In genomic region chr5:64586933-64587332, GRCm38 (mm10) we compare ENCODE assay signal across 24 mouse cellular contexts.
DNase-seq lines count a peak whose midpoint lies in the region; ATAC-seq and TF ChIP-seq lines count a peak whose summit lies in the region.
"Had no signal": no experiment of that assay in that cellular context is flagged by ENCODE, and none has a peak within 500 bp of the region (broad histone marks: within the 10 kb centered on the region; RNA-seq: fewer than 3 reads in every experiment).

No protein-coding gene starts in this region.

- no peaks in the 10 kb centered on the region for H3K4me1 ChIP-seq in intestine, postnatal 0 days (replicated peaks; ENCODE audit: control insufficient read depth, insufficient read depth, low read length)
- peaks cover 12% of the 10 kb centered on the region; the same call in 1 of the 2 replicates for H3K4me1 ChIP-seq in intestine, embryonic 15.5 days (replicated peaks)
- no peaks in the 10 kb centered on the region for H3K4me1 ChIP-seq in forebrain, embryonic 15.5 days

- WGBS in intestine, postnatal 0 days, result 86% methylated on average over 3 of the region's 3 CpGs
- 88% methylated on average over 3 of the region's 3 CpGs for WGBS in intestine, embryonic 15.5 days
- WGBS in forebrain, embryonic 15.5 days, result 86% methylated on average over 3 of the region's 3 CpGs

- H3K9ac ChIP-seq in intestine, postnatal 0 days (ENCODE audit: low read depth, low read length), result no peak overlapping the region
- no peak overlapping the region for H3K9ac ChIP-seq in intestine, embryonic 15.5 days
- H3K9ac ChIP-seq in forebrain, embryonic 15.5 days (replicated peaks), result no peak overlapping the region
- H3K9ac ChIP-seq: embryonic facial prominence, embryonic 13.5 days; heart, embryonic 15.5 days had no signal

- no peaks in the 10 kb centered on the region for H3K27me3 ChIP-seq in intestine, postnatal 0 days (replicated peaks; ENCODE audit: control insufficient read depth, insufficient read depth, low read length)
- no peaks in the 10 kb centered on the region for H3K27me3 ChIP-seq in intestine, embryonic 15.5 days (replicated peaks)
- no peaks in the 10 kb centered on the region for H3K27me3 ChIP-seq in forebrain, embryonic 15.5 days
- H3K27me3 ChIP-seq: embryonic facial prominence, embryonic 13.5 days; heart, embryonic 15.5 days; Patski had no signal

- peak; percentile 38 for TF ChIP-seq CTCF in intestine, postnatal 0 days (IDR thresholded peaks at IDR 0.05; ENCODE audit: low read depth)

- ATAC-seq in intestine, postnatal 0 days, result no peak
- ATAC-seq in intestine, embryonic 15.5 days, result no peak
- ATAC-seq in forebrain, embryonic 15.5 days (replicated peaks), result no peak
- ATAC-seq: hindbrain, embryonic 16.5 days; midbrain, embryonic 16.5 days had no signal

- no peak overlapping the region for H3K27ac ChIP-seq in intestine, postnatal 0 days (ENCODE audit: low read depth, low read length)
- H3K27ac ChIP-seq in intestine, embryonic 15.5 days, result no peak overlapping the region
- H3K27ac ChIP-seq in forebrain, embryonic 15.5 days (replicated peaks), result no peak overlapping the region
- H3K27ac ChIP-seq: embryonic facial prominence, embryonic 13.5 days; gastrocnemius, adult 2 months; heart, embryonic 15.5 days had no signal

- H3K9me3 ChIP-seq in intestine, postnatal 0 days (ENCODE audit: control insufficient read depth), result no peaks in the 10 kb centered on the region
- H3K9me3 ChIP-seq in intestine, embryonic 15.5 days, result no peaks in the 10 kb centered on the region
- no peaks in the 10 kb centered on the region for H3K9me3 ChIP-seq in forebrain, embryonic 15.5 days
- H3K9me3 ChIP-seq: embryonic facial prominence, embryonic 13.5 days; heart, embryonic 15.5 days had no signal

- H3K4me2 ChIP-seq in intestine, postnatal 0 days (replicated peaks; ENCODE audit: low read depth), result no peak overlapping the region
- H3K4me2 ChIP-seq in intestine, embryonic 15.5 days (replicated peaks), result no peak overlapping the region
- H3K4me2 ChIP-seq in forebrain, embryonic 15.5 days (replicated peaks), result no peak overlapping the region
- H3K4me2 ChIP-seq: embryonic facial prominence, embryonic 13.5 days; heart, embryonic 15.5 days had no signal

- DNase-seq in thymus, postnatal 14 days, result peak; percentile 22
- no peak for DNase-seq in thymus, postnatal 4 days
- peak; percentile 78 for DNase-seq in R1 (ENCODE audit: low read depth, low spot score)
- DNase-seq in B cell, adult 2 months, result no peak
- no peak for DNase-seq in lung, postnatal 4 days
- DNase-seq: adrenal gland, postnatal 36 days; cerebellum, adult 11-12 months; cerebellum, postnatal 14 days; gastrocnemius, adult 2 months; kidney, adult 11 months; kidney, postnatal 36 days; lung, adult 18-20 months; lung, postnatal 14 days; right cerebral cortex, postnatal 25 days; thymus, adult 18-20 months had no signal

- H3K36me3 ChIP-seq in intestine, postnatal 0 days (ENCODE audit: control insufficient read depth, insufficient read depth), result no peaks in the 10 kb centered on the region
- no peaks in the 10 kb centered on the region for H3K36me3 ChIP-seq in intestine, embryonic 15.5 days
- no peaks in the 10 kb centered on the region for H3K36me3 ChIP-seq in forebrain, embryonic 15.5 days
- H3K36me3 ChIP-seq: embryonic facial prominence, embryonic 13.5 days; heart, embryonic 15.5 days had no signal

- H3K4me3 ChIP-seq in intestine, postnatal 0 days (ENCODE audit: low read depth, low read length), result no peak overlapping the region
- no peak overlapping the region for H3K4me3 ChIP-seq in intestine, embryonic 15.5 days (replicated peaks)
- H3K4me3 ChIP-seq in forebrain, embryonic 15.5 days, result no peak overlapping the region
- H3K4me3 ChIP-seq: embryonic facial prominence, embryonic 13.5 days; gastrocnemius, adult 2 months; heart, embryonic 15.5 days; megakaryocyte, embryonic 14.5 days had no signal

Comparison
In these comparisons a context has a peak if more than half of its experiments do, and no peak if none do; other contexts are left out.
1. DNase-seq: peak in thymus, postnatal 14 days (single experiment) and R1 (single experiment); none in thymus, postnatal 4 days (single experiment), B cell, adult 2 months (0 of 2) and lung, postnatal 4 days (0 of 2).